Mouse (Mus musculus): Measurements from ENCODE around the gene Stk39. TPM values are rescaled to one million over a fixed set of nuclear protein-coding genes. Genes with fewer than 3 reads are reported as not detected.

Stk39 gene
- polyA plus RNA-seq, 1 experiment from 2014 or later, result 45.1 TPM

GRCm38 (mm10) chr2:68466124-68467070 lies 5.7 kb downstream of the Stk39 start:
- peaks cover 2% of the 10 kb centered on the region; the same call in 1 of the 2 replicates for H3K4me1 ChIP-seq (replicated peaks; ENCODE audit: control insufficient read depth, insufficient read depth, low read length)
- H3K4me2 ChIP-seq (ENCODE audit: low read depth, low read length, severe bottlenecking), result no peak overlapping the region
- H3K27ac ChIP-seq (ENCODE audit: low read depth, low read length), result no peak overlapping the region
- no peaks in the 10 kb centered on the region for H3K36me3 ChIP-seq (ENCODE audit: control insufficient read depth, insufficient read depth, low read length)
- H3K4me3 ChIP-seq (ENCODE audit: low read depth, low read length), result no peak overlapping the region
- H3K9me3 ChIP-seq (ENCODE audit: control insufficient read depth, low read length), result no peaks in the 10 kb centered on the region
- 81% methylated on average over 17 of the region's 19 CpGs for WGBS
- no peak for ATAC-seq (replicated peaks; ENCODE audit: low FRiP score)
- no peak for DNase-seq (ENCODE audit: low spot score)
- H3K27me3 ChIP-seq (ENCODE audit: control insufficient read depth, insufficient read depth, low read length), result no peaks in the 10 kb centered on the region
- no peak overlapping the region for H3K9ac ChIP-seq (ENCODE audit: low read length)

GRCm38 (mm10) chr2:68465266-68466123 lies 6.6 kb downstream of the Stk39 start:
- 80% methylated on average over 19 of the region's 19 CpGs for WGBS
- Histone ChIP-seq H3K27ac (ENCODE audit: low read depth, low read length) (no peak overlapping the region), H3K4me3 (ENCODE audit: low read depth, low read length) (no peak overlapping the region), H3K4me1 (replicated peaks; ENCODE audit: control insufficient read depth, insufficient read depth, low read length) (peaks cover under 1% of the 10 kb centered on the region; the same call in 1 of the 2 replicates), H3K9ac (ENCODE audit: low read length) (no peak overlapping the region), H3K27me3 (ENCODE audit: control insufficient read depth, insufficient read depth, low read length) (no peaks in the 10 kb centered on the region), H3K9me3 (ENCODE audit: control insufficient read depth, low read length) (no peaks in the 10 kb centered on the region), H3K4me2 (ENCODE audit: low read depth, low read length, severe bottlenecking) (no peak overlapping the region), H3K36me3 (ENCODE audit: control insufficient read depth, insufficient read depth, low read length) (no peaks in the 10 kb centered on the region)
- ATAC-seq (replicated peaks; ENCODE audit: low FRiP score) (no peak), DNase-seq (ENCODE audit: low spot score) (no peak)

GRCm38 (mm10) chr2:68464456-68464855 lies 7.6 kb downstream of the Stk39 start:
- Histone ChIP-seq H3K9me3 (ENCODE audit: control insufficient read depth, low read length) (no peaks in the 10 kb centered on the region), H3K9ac (ENCODE audit: low read length) (no peak overlapping the region), H3K36me3 (ENCODE audit: control insufficient read depth, insufficient read depth, low read length) (no peaks in the 10 kb centered on the region), H3K27me3 (ENCODE audit: control insufficient read depth, insufficient read depth, low read length) (no peaks in the 10 kb centered on the region), H3K27ac (ENCODE audit: low read depth, low read length) (no peak overlapping the region), H3K4me1 (replicated peaks; ENCODE audit: control insufficient read depth, insufficient read depth, low read length) (no peaks in the 10 kb centered on the region; the same call in 1 of the 2 replicates), H3K4me3 (ENCODE audit: low read depth, low read length) (no peak overlapping the region), H3K4me2 (ENCODE audit: low read depth, low read length, severe bottlenecking) (no peak overlapping the region)
- 97% methylated on average over 4 of the region's 4 CpGs for WGBS
- DNase-seq (ENCODE audit: low spot score) (no peak), ATAC-seq (replicated peaks; ENCODE audit: low FRiP score) (no peak)

GRCm38 (mm10) chr2:68463801-68464200 lies 8.3 kb downstream of the Stk39 start:
- no peaks in the 10 kb centered on the region for H3K36me3 ChIP-seq (ENCODE audit: control insufficient read depth, insufficient read depth, low read length)
- H3K27ac ChIP-seq (ENCODE audit: low read depth, low read length), result no peak overlapping the region
- DNase-seq (ENCODE audit: low spot score) (no peak), ATAC-seq (replicated peaks; ENCODE audit: low FRiP score) (no peak)
- H3K27me3 ChIP-seq (ENCODE audit: control insufficient read depth, insufficient read depth, low read length), result no peaks in the 10 kb centered on the region
- no peak overlapping the region for H3K4me3 ChIP-seq (ENCODE audit: low read depth, low read length)
- H3K4me1 ChIP-seq (replicated peaks; ENCODE audit: control insufficient read depth, insufficient read depth, low read length), result no peaks in the 10 kb centered on the region; the same call in 1 of the 2 replicates
- H3K9me3 ChIP-seq (ENCODE audit: control insufficient read depth, low read length), result no peaks in the 10 kb centered on the region
- no peak overlapping the region for H3K9ac ChIP-seq (ENCODE audit: low read length)
- 79% methylated on average over 4 of the region's 4 CpGs for WGBS
- no peak overlapping the region for H3K4me2 ChIP-seq (ENCODE audit: low read depth, low read length, severe bottlenecking)

GRCm38 (mm10) chr2:68458115-68458514 lies 14.0 kb downstream of the Stk39 start:
- H3K4me1 ChIP-seq (replicated peaks; ENCODE audit: control insufficient read depth, insufficient read depth, low read length), result no peaks in the 10 kb centered on the region
- 95% methylated on average over 5 of the region's 5 CpGs for WGBS

GRCm38 (mm10) chr2:68457455-68458032 lies 14.5 kb downstream of the Stk39 start:
- Histone ChIP-seq H3K4me3 (ENCODE audit: low read depth, low read length) (no peak overlapping the region), H3K9ac (ENCODE audit: low read length) (no peak overlapping the region), H3K4me2 (ENCODE audit: low read depth, low read length, severe bottlenecking) (no peak overlapping the region), H3K36me3 (ENCODE audit: control insufficient read depth, insufficient read depth, low read length) (no peaks in the 10 kb centered on the region), H3K9me3 (ENCODE audit: control insufficient read depth, low read length) (no peaks in the 10 kb centered on the region), H3K4me1 (replicated peaks; ENCODE audit: control insufficient read depth, insufficient read depth, low read length) (no peaks in the 10 kb centered on the region), H3K27ac (ENCODE audit: low read depth, low read length) (no peak overlapping the region), H3K27me3 (ENCODE audit: control insufficient read depth, insufficient read depth, low read length) (no peaks in the 10 kb centered on the region)
- DNase-seq (ENCODE audit: low spot score) (no peak), ATAC-seq (replicated peaks; ENCODE audit: low FRiP score) (no peak)
- 88% methylated on average over 6 of the region's 6 CpGs for WGBS

More at GRCm38 (mm10) chr2:68458115-68458514, 14.0 kb downstream of the Stk39 start:
- H3K4me3 ChIP-seq (ENCODE audit: low read depth, low read length), result no peak overlapping the region
- H3K9me3 ChIP-seq (ENCODE audit: control insufficient read depth, low read length), result no peaks in the 10 kb centered on the region
- H3K36me3 ChIP-seq (ENCODE audit: control insufficient read depth, insufficient read depth, low read length), result no peaks in the 10 kb centered on the region
- H3K27ac ChIP-seq (ENCODE audit: low read depth, low read length), result no peak overlapping the region
- no peaks in the 10 kb centered on the region for H3K27me3 ChIP-seq (ENCODE audit: control insufficient read depth, insufficient read depth, low read length)
- no peak overlapping the region for H3K4me2 ChIP-seq (ENCODE audit: low read depth, low read length, severe bottlenecking)
- ATAC-seq (replicated peaks; ENCODE audit: low FRiP score) (no peak), DNase-seq (ENCODE audit: low spot score) (no peak)
- no peak overlapping the region for H3K9ac ChIP-seq (ENCODE audit: low read length)

- Histone ChIP-seq H3K9me3 (ENCODE audit: control insufficient read depth, low read length) (no peaks in the 10 kb centered on the region), H3K36me3 (ENCODE audit: control insufficient read depth, insufficient read depth, low read length) (no peaks in the 10 kb centered on the region)
- WGBS, result 86% methylated on average over 6 of the region's 6 CpGs
Observed at GRCm38 (mm10) chr2:68456899-68457298, 15.2 kb downstream of the Stk39 start.

GRCm38 (mm10) chr2:68452379-68452778 lies 19.7 kb downstream of the Stk39 start:
- no peak overlapping the region for H3K27ac ChIP-seq (ENCODE audit: low read depth, low read length)
- no peaks in the 10 kb centered on the region for H3K4me1 ChIP-seq (replicated peaks; ENCODE audit: control insufficient read depth, insufficient read depth, low read length)
- no peak for DNase-seq (ENCODE audit: low spot score)
- H3K4me3 ChIP-seq (ENCODE audit: low read depth, low read length), result no peak overlapping the region
- H3K27me3 ChIP-seq (ENCODE audit: control insufficient read depth, insufficient read depth, low read length), result no peaks in the 10 kb centered on the region
- 80% methylated on average over 4 of the region's 4 CpGs for WGBS
- no peaks in the 10 kb centered on the region for H3K36me3 ChIP-seq (ENCODE audit: control insufficient read depth, insufficient read depth, low read length)
- no peaks in the 10 kb centered on the region for H3K9me3 ChIP-seq (ENCODE audit: control insufficient read depth, low read length)
- no peak for ATAC-seq (replicated peaks; ENCODE audit: low FRiP score)
- no peak overlapping the region for H3K9ac ChIP-seq (ENCODE audit: low read length)
- no peak overlapping the region for H3K4me2 ChIP-seq (ENCODE audit: low read depth, low read length, severe bottlenecking)

More at GRCm38 (mm10) chr2:68456899-68457298, 15.2 kb downstream of the Stk39 start:
- Histone ChIP-seq H3K4me3 (ENCODE audit: low read depth, low read length) (no peak overlapping the region), H3K4me2 (ENCODE audit: low read depth, low read length, severe bottlenecking) (no peak overlapping the region), H3K27me3 (ENCODE audit: control insufficient read depth, insufficient read depth, low read length) (no peaks in the 10 kb centered on the region), H3K9ac (ENCODE audit: low read length) (no peak overlapping the region), H3K27ac (ENCODE audit: low read depth, low read length) (no peak overlapping the region), H3K4me1 (replicated peaks; ENCODE audit: control insufficient read depth, insufficient read depth, low read length) (no peaks in the 10 kb centered on the region)
- no peak for ATAC-seq (replicated peaks; ENCODE audit: low FRiP score)
- no peak for DNase-seq (ENCODE audit: low spot score)

All from forebrain, embryonic 11.5 days (tissue).